Mouse (Mus musculus) MEL (cell line): ENCODE data around the gene Trim14. TPM values are rescaled to one million over a fixed set of nuclear protein-coding genes. Genes with fewer than 3 reads are reported as not detected.

Experiments used
- DNase-seq: peaks from one replicate; pipeline ENCODE4 v3.0.0; 2011; ENCODE audit warnings: low read depth, low spot score
- H3K27ac ChIP-seq: 2 replicates; pipeline ENCODE4 v1.5.1; 2012; ENCODE audit warnings: low read depth, mild to moderate bottlenecking, control low read depth, low read length, moderate library complexity; ENCODE audit not compliant: control insufficient read depth
- H3K27me3 ChIP-seq, 2 experiments: fragments of 150-350 bp in 1 of 2; sonication (generic) in 1 of 2; 2 replicates each; pipeline ENCODE4 v1.6.1; 2012; ENCODE audit warnings: low read length in 2 of 2, mild to moderate bottlenecking in 2 of 2, improper control_type of control experiment in 1 of 2, moderate library complexity in 1 of 2; ENCODE audit not compliant: insufficient read depth in 2 of 2, control insufficient read depth in 1 of 2
- H3K36me3 ChIP-seq, 2 experiments: 2 replicates each; pipeline ENCODE4 v1.6.1; 2012 to 2014; ENCODE audit warnings: low read length in 2 of 2, improper control_type of control experiment in 1 of 2, inconsistent platforms in 1 of 2, mild to moderate bottlenecking in 1 of 2; ENCODE audit not compliant: insufficient read depth in 2 of 2, control insufficient read depth in 1 of 2
- H3K4me1 ChIP-seq, 2 experiments: fragments of 150-350 bp in 1 of 2; sonication (generic) in 1 of 2; 2 replicates each; pipeline ENCODE4 v1.6.1; 2012; ENCODE audit warnings: low read length in 2 of 2, improper control_type of control experiment in 1 of 2, mild to moderate bottlenecking in 1 of 2; ENCODE audit not compliant: insufficient read depth in 2 of 2, control insufficient read depth in 1 of 2
- H3K4me3 ChIP-seq, 2 experiments: fragments of 150-350 bp in 1 of 2; sonication (generic) in 1 of 2; 2 replicates each; pipeline ENCODE4 v1.5.1; 2012; ENCODE audit warnings: low read depth in 2 of 2, low read length in 2 of 2, mild to moderate bottlenecking in 2 of 2, moderate library complexity in 2 of 2, control low read depth in 1 of 2, improper control_type of control experiment in 1 of 2; ENCODE audit not compliant: control insufficient read depth in 1 of 2, insufficient read depth in 1 of 2
- H3K79me2 ChIP-seq: 2 replicates; pipeline ENCODE4 v1.6.1; 2012; ENCODE audit warnings: mild to moderate bottlenecking, low read length, moderate library complexity; ENCODE audit not compliant: control insufficient read depth, poor library complexity, insufficient read depth
- H3K9ac ChIP-seq: 2 replicates; pipeline ENCODE4 v1.6.1; 2012; ENCODE audit warnings: low read depth, mild to moderate bottlenecking, control low read depth, low read length, moderate library complexity; ENCODE audit not compliant: control insufficient read depth, poor library complexity, severe bottlenecking
- H3K9me3 ChIP-seq: fragments of 150-350 bp; sonication (generic); replicated peaks from 2 replicates; pipeline ENCODE4 v1.6.1; 2012; ENCODE audit warnings: mild to moderate bottlenecking, low read length, improper control_type of control experiment, moderate library complexity; ENCODE audit not compliant: insufficient read depth
- BHLHE40 ChIP-seq: IDR thresholded peaks from 2 replicates; pipeline ENCODE4 v1.6.1; 2012; ENCODE audit warnings: low read depth, mild to moderate bottlenecking, inconsistent platforms, low read length, improper control_type of control experiment, borderline replicate concordance
- CTCF ChIP-seq, 3 experiments: IDR thresholded peaks in 2 of 3; conservative IDR thresholded peaks in 1 of 3; 2 replicates each; pipeline ENCODE4 v1.5.1; 2011 to 2012; ENCODE audit warnings: low read length in 3 of 3, low read depth in 2 of 3, mild to moderate bottlenecking in 2 of 3, improper control_type of control experiment in 1 of 3, inconsistent platforms in 1 of 3, mixed read lengths in 1 of 3, moderate library complexity in 1 of 3; ENCODE audit not compliant: control insufficient read depth in 1 of 3, insufficient read depth in 1 of 3, poor library complexity in 1 of 3, severe bottlenecking in 1 of 3
- EP300 ChIP-seq, 2 experiments: IDR thresholded peaks; 2 replicates each; pipeline ENCODE4 v1.6.1; 2011; ENCODE audit warnings: improper control_type of control experiment in 2 of 2, low read length in 2 of 2, low read depth in 1 of 2, mild to moderate bottlenecking in 1 of 2
- ETS1 ChIP-seq: IDR thresholded peaks from 2 replicates; pipeline ENCODE4 v1.6.1; 2012; ENCODE audit warnings: low read depth, mild to moderate bottlenecking, inconsistent platforms, low read length, improper control_type of control experiment, moderate library complexity
- GATA1 ChIP-seq: IDR thresholded peaks from 2 replicates; pipeline ENCODE4 v1.6.1; 2011; ENCODE audit warnings: low read depth, low read length, improper control_type of control experiment
- HCFC1 ChIP-seq: IDR thresholded peaks from 2 replicates; pipeline ENCODE4 v1.6.1; 2012; ENCODE audit warnings: low read depth, mild to moderate bottlenecking, inconsistent platforms, low read length, improper control_type of control experiment, moderate library complexity
- JUND ChIP-seq: IDR thresholded peaks from 2 replicates; pipeline ENCODE4 v1.6.1; 2011; ENCODE audit warnings: low read depth, mild to moderate bottlenecking, improper control_type of control experiment, low read length
- KAT2A ChIP-seq: conservative IDR thresholded peaks from 2 replicates; pipeline ENCODE4 v1.6.1; 2012; ENCODE audit warnings: low read depth, low read length, improper control_type of control experiment, inconsistent platforms
- MEF2A ChIP-seq: IDR thresholded peaks from 2 replicates; pipeline ENCODE4 v1.6.1; 2014; ENCODE audit warnings: low read depth, mild to moderate bottlenecking, inconsistent platforms, low read length, improper control_type of control experiment; ENCODE audit not compliant: poor library complexity, insufficient replicate concordance, severe bottlenecking; ENCODE audit errors: extremely low read depth
- MYB ChIP-seq: IDR thresholded peaks from 2 replicates; pipeline ENCODE4 v1.6.1; 2011; ENCODE audit warnings: mild to moderate bottlenecking, low read depth, low read length, improper control_type of control experiment
- MYC ChIP-seq: IDR thresholded peaks from 2 replicates; pipeline ENCODE4 v1.6.1; 2011; ENCODE audit warnings: low read depth, mild to moderate bottlenecking, low read length, improper control_type of control experiment, moderate library complexity
- NRF1 ChIP-seq: IDR thresholded peaks from 2 replicates; pipeline ENCODE4 v1.6.1; 2014; ENCODE audit warnings: low read depth, mild to moderate bottlenecking, inconsistent platforms, low read length, improper control_type of control experiment, moderate library complexity; ENCODE audit not compliant: poor library complexity, insufficient read depth, severe bottlenecking
- POLR2A ChIP-seq, 2 experiments: IDR thresholded peaks; 2 replicates each; pipeline ENCODE4 v1.6.1; 2011 to 2012; ENCODE audit warnings: low read length in 2 of 2, mild to moderate bottlenecking in 2 of 2, control low read depth in 1 of 2, improper control_type of control experiment in 1 of 2, low read depth in 1 of 2, moderate library complexity in 1 of 2; ENCODE audit not compliant: control insufficient read depth in 1 of 2, insufficient read depth in 1 of 2, poor library complexity in 1 of 2
- RCOR1 ChIP-seq: IDR thresholded peaks from 2 replicates; pipeline ENCODE4 v1.6.1; 2012; ENCODE audit warnings: low read depth, mild to moderate bottlenecking, inconsistent platforms, low read length, improper control_type of control experiment
- SMC3 ChIP-seq: IDR thresholded peaks from 2 replicates; pipeline ENCODE4 v1.6.1; 2011; ENCODE audit warnings: low read depth, low read length, improper control_type of control experiment
- USF1 ChIP-seq: IDR thresholded peaks from 2 replicates; pipeline ENCODE4 v1.6.1; 2014; ENCODE audit warnings: low read depth, mild to moderate bottlenecking, inconsistent platforms, low read length, improper control_type of control experiment, moderate library complexity
- ZC3H11A ChIP-seq: IDR thresholded peaks from 2 replicates; pipeline ENCODE4 v1.6.1; 2012; ENCODE audit warnings: low read depth, mild to moderate bottlenecking, inconsistent platforms, low read length, improper control_type of control experiment
- ZKSCAN1 ChIP-seq: IDR thresholded peaks from 2 replicates; pipeline ENCODE4 v1.6.1; 2012; ENCODE audit warnings: low read depth, mild to moderate bottlenecking, inconsistent platforms, low read length, improper control_type of control experiment, moderate library complexity
- polyA plus RNA-seq, 2 experiments: library from polyadenylated mRNA; stranded (reverse) in 1 of 2; unstranded in 1 of 2; fragments of >175 nt in 1 of 2; fragments of >200 nt in 1 of 2; gene quantifications; 2 replicates each; pipeline versions ENCODE4 v1.2.1 to v1.2.4; 2012; ENCODE audit warnings: low replicate concordance in 2 of 2, low read depth in 1 of 2; ENCODE audit not compliant: insufficient read length in 2 of 2, insufficient read depth in 1 of 2, missing spikeins in 1 of 2
- total RNA-seq: library from RNA; depleted of rRNA; stranded (reverse); fragments of 300-350 nt; gene quantifications from 2 replicates; pipeline ENCODE4 v1.2.3, GENCODE M21; 2012

Gene Trim14
- total and polyA plus RNA-seq, 3 experiments: 1.1 to 5.1 TPM; not detected in 1

DNA sequence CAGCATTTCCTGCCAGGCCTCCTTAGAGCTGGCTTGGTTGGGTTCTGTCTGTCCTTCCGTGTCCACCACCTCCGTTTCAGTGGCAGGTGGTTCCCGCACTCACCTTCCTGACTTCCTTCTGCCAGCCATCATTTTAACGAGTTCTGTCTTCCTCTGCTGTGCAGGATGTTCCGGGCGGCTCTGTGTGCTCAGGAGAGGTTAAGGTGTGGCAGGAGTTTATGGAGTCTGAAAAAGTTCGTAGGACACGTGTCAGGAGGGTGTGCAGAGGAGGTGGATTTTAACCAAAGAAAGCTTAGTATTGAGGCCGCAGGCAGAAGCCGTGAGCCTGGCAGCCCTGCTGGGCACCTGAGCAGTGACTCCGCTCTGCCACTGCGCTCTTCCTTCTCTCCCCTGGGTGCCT lies 40.4 kb downstream of the Trim14 start:
- no peak overlapping the region for H3K27ac ChIP-seq
- no peak for TF ChIP-seq HCFC1
- no peak for TF ChIP-seq POLR2A (IDR thresholded peaks at IDR 0.05; ENCODE audit: control insufficient read depth in 1 of 2, insufficient read depth in 1 of 2, low read depth in 1 of 2, low read length in 2 of 2, poor library complexity in 1 of 2)
- no peak for TF ChIP-seq MYC
- no peak for TF ChIP-seq ZC3H11A
- no peak for TF ChIP-seq NRF1
- TF ChIP-seq EP300 (IDR thresholded peaks at IDR 0.05; ENCODE audit: low read depth in 1 of 2, low read length in 2 of 2): no peak
- TF ChIP-seq ETS1: no peak
- H3K9me3 ChIP-seq: no peaks in the 10 kb centered on the region
- H3K4me3 ChIP-seq: no peak overlapping the region
- no peaks in the 10 kb centered on the region for H3K27me3 ChIP-seq
- peaks cover 0 to 2% of the 10 kb centered on the region in 2 experiments; a peak in 2 of 4 replicates for H3K4me1 ChIP-seq
- peaks cover 14% of the 10 kb centered on the region for H3K79me2 ChIP-seq
- peaks cover 7 to 16% of the 10 kb centered on the region in 2 experiments for H3K36me3 ChIP-seq
- H3K9ac ChIP-seq: no peak overlapping the region
- DNase-seq: no peak

DNA sequence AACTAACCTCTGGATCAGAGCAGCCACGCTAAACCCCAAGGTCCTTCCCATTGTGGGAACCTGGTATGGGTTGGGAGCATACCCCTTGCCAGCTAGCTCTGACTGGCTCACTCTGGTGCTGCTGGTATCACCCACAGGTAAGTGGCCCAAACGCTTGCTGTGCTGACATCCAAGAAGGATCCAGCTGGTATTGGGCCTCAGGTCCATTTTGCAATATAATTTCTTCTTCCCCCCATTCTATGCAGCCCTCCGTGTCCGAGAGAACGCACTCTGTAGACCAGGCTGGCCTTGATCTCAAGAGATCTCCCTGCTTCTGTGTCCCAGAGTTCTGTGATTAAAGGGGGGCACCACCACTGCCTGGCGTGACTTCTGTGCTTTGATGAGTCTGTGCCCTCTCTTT lies 42.9 kb downstream of the Trim14 start:
- Histone ChIP-seq H3K9ac (no peak overlapping the region), H3K36me3 (peaks cover 12 to 16% of the 10 kb centered on the region in 2 experiments), H3K79me2 (peaks cover 26% of the 10 kb centered on the region)
- TF ChIP-seq ETS1: no peak
- no peak for TF ChIP-seq KAT2A
- TF ChIP-seq USF1: no peak
- no peak for TF ChIP-seq MYC
- TF ChIP-seq SMC3: no peak
- no peak for TF ChIP-seq BHLHE40
- no peak for TF ChIP-seq GATA1
- TF ChIP-seq MEF2A: no peak
- no peak for TF ChIP-seq ZKSCAN1
- no peak for TF ChIP-seq HCFC1
- TF ChIP-seq CTCF (IDR thresholded peaks at IDR 0.05 in 2 of 3, conservative IDR thresholded peaks at IDR 0.05 in 1 of 3; ENCODE audit: control insufficient read depth in 1 of 3, insufficient read depth in 1 of 3, low read depth in 2 of 3, low read length in 3 of 3, poor library complexity in 1 of 3, severe bottlenecking in 1 of 3): no peak
- no peak for TF ChIP-seq NRF1
- no peak for TF ChIP-seq JUND
- TF ChIP-seq RCOR1: no peak
- TF ChIP-seq POLR2A (IDR thresholded peaks at IDR 0.05; ENCODE audit: control insufficient read depth in 1 of 2, insufficient read depth in 1 of 2, low read depth in 1 of 2, low read length in 2 of 2, poor library complexity in 1 of 2): no peak
- no peak for TF ChIP-seq MYB
- TF ChIP-seq, all 39 proteins: peak for 0
- Histone ChIP-seq H3K27ac (no peak overlapping the region), H3K4me1 (peaks cover 5 to 7% of the 10 kb centered on the region in 2 experiments), H3K9me3 (no peaks in the 10 kb centered on the region), H3K27me3 (no peaks in the 10 kb centered on the region), H3K4me3 (no peak overlapping the region)
- DNase-seq: no peak
